Mouse (Mus musculus) ES-Bruce4 (cell line): Measurements from ENCODE around the gene Cckar.

ENCODE experiments used
- CTCF ChIP-seq: IDR thresholded peaks from one replicate; pipeline ENCODE4 v1.8.1; 2011; ENCODE audit warnings: low read depth, low read length
- POLR2A ChIP-seq: IDR thresholded peaks from one replicate; pipeline ENCODE4 v1.8.1; 2011; ENCODE audit warnings: low read length; ENCODE audit not compliant: insufficient read depth

GRCm38 (mm10) chr5:53668021-53668420 lies 39.5 kb downstream of the Cckar start:
- TF ChIP-seq CTCF (no peak), POLR2A (no peak)
